In genomic region chr13:48965559-48966525, GRCm38 (mm10) we compare ENCODE assay signal across 8 mouse cellular contexts. TPM values are rescaled to one million over a fixed set of nuclear protein-coding genes. Genes with fewer than 3 reads are reported as not detected.
A peak's percentile ranks its signal among the peaks of the same experiment; 100 is the strongest.
DNase-seq lines count a peak whose midpoint lies in the region; ATAC-seq lines count a peak whose summit lies in the region.

No protein-coding gene starts in this region.

- intact Hi-C loops in gastrocnemius, postnatal 36 days (cut with DNase I) = loop anchor here (5.0 kb wide), 1 partner anchor 89 kb away; no protein-coding TSS in a partner anchor
- intact Hi-C loops in left cerebral cortex, postnatal 36 days (cut with DNase I) = loop anchor here (5.0 kb wide), 1 partner anchor 94 kb away; the partner anchor contains the start of gene Phf2

- peak overlapping the region; percentile 98 for H3K4me3 ChIP-seq in intestine, embryonic 15.5 days (replicated peaks)
- H3K4me3 ChIP-seq in midbrain, embryonic 10.5 days = peak overlapping the region; percentile 96

- H3K9me3 ChIP-seq in intestine, embryonic 15.5 days = no peaks in the 10 kb centered on the region
- H3K9me3 ChIP-seq in midbrain, embryonic 10.5 days (replicated peaks) = no peaks in the 10 kb centered on the region

- no peaks in the 10 kb centered on the region for H3K27me3 ChIP-seq in intestine, embryonic 15.5 days (replicated peaks)
- H3K27me3 ChIP-seq in midbrain, embryonic 10.5 days (ENCODE audit: low read depth, poor library complexity, severe bottlenecking) = no peaks in the 10 kb centered on the region

- peak overlapping the region; percentile 98 for H3K9ac ChIP-seq in intestine, embryonic 15.5 days

- H3K36me3 ChIP-seq in intestine, embryonic 15.5 days = no peaks in the 10 kb centered on the region
- peaks cover 10% of the 10 kb centered on the region; the same call in 1 of the 2 replicates for H3K36me3 ChIP-seq in midbrain, embryonic 10.5 days

- ATAC-seq in cerebellum, adult (ENCODE audit: insufficient number of reproducible peaks, low FRiP score, low TSS enrichment) = no peak
- peak; percentile 44 for ATAC-seq in intestine, embryonic 15.5 days

- H3K4me1 ChIP-seq in intestine, embryonic 15.5 days (replicated peaks) = peaks cover 24% of the 10 kb centered on the region
- peaks cover 69% of the 10 kb centered on the region for H3K4me1 ChIP-seq in midbrain, embryonic 10.5 days

- DNase-seq in cerebellum, adult 11-12 months = peak; percentile 42
- DNase-seq in embryo, embryonic 11.5 days (ENCODE audit: low read depth, low spot score) = peak; percentile 41
- DNase-seq in gastrocnemius, postnatal 36 days = peak; percentile 55 to 69
- peak; percentile 58 to 64 for DNase-seq in left cerebral cortex, postnatal 36 days (ENCODE audit: low spot score in 2 of 2)
- peak; percentile 52 for DNase-seq in midbrain, embryonic 10.5 days (ENCODE audit: low spot score)
- peak; percentile 41 to 49 for DNase-seq in spleen, adult 18-20 months

- 6% methylated on average over 7 of the region's 7 CpGs for WGBS in intestine, embryonic 15.5 days
- 33% methylated on average over 7 of the region's 7 CpGs for WGBS in midbrain, embryonic 10.5 days

- peak overlapping the region; percentile 79 for H3K4me2 ChIP-seq in intestine, embryonic 15.5 days (replicated peaks)

- H3K27ac ChIP-seq in intestine, embryonic 15.5 days = peak overlapping the region; percentile 97
- no peak overlapping the region; the same call in 1 of the 2 replicates for H3K27ac ChIP-seq in midbrain, embryonic 10.5 days (replicated peaks)

RNA-seq across cellular contexts. Expression of gene Fam120a, which starts 2.0 kb away (rescaled TPM):
- total RNA-seq in gastrocnemius, postnatal 36 days (2021) = 100 to 1,000 TPM in 1 of 2 experiments, 10 to 100 TPM in 1; 99.8 to 105 TPM
- 30.5 and 30.7 TPM in 2 replicates for polyA plus RNA-seq in intestine, embryonic 15.5 days (2015; fragmentation: Nextera tagmentation; extraction: Ambion mirVana)
- 100 to 1,000 TPM; 105 to 119 TPM for total RNA-seq in left cerebral cortex, postnatal 36 days (2021)
- polyA plus RNA-seq in midbrain, embryonic 10.5 days (2016; fragmentation: Nextera tagmentation; extraction: Ambion mirVana) = 13.7 and 14.0 TPM in 2 replicates
